Mouse (Mus musculus) intestine, postnatal 0 days (tissue): ENCODE data around the gene Myh9. TPM values are rescaled to one million over a fixed set of nuclear protein-coding genes. Genes with fewer than 3 reads are reported as not detected.

Experiments used
- ATAC-seq: fragments of 200-750 bp; cut with Nextera tagmentation; 2 replicates; pipeline ENCODE4 v1.8.0; 2017; ENCODE audit warnings: mild to moderate bottlenecking, moderate TSS enrichment, moderate library complexity
- H3K27ac ChIP-seq: fragments of 300-500 bp; sonication (generic); 2 replicates; pipeline ENCODE4 v1.5.1; 2014; ENCODE audit warnings: mild to moderate bottlenecking, low read depth, low read length, moderate library complexity
- H3K27me3 ChIP-seq: fragments of 300-500 bp; sonication (generic); replicated peaks from 2 replicates; pipeline ENCODE4 v1.6.1; 2014; ENCODE audit warnings: low read length, mixed read lengths; ENCODE audit not compliant: control insufficient read depth, insufficient read depth
- H3K36me3 ChIP-seq: fragments of 300-500 bp; sonication (generic); 2 replicates; pipeline ENCODE4 v1.6.1; 2014; ENCODE audit warnings: mild to moderate bottlenecking, moderate library complexity; ENCODE audit not compliant: control insufficient read depth, insufficient read depth
- H3K4me1 ChIP-seq: fragments of 300-500 bp; sonication (generic); replicated peaks from 2 replicates; pipeline ENCODE4 v1.6.1; 2014; ENCODE audit warnings: antibody characterized with exemption, low read length, mixed read lengths; ENCODE audit not compliant: control insufficient read depth, insufficient read depth
- H3K4me2 ChIP-seq: fragments of 300-500 bp; sonication (generic); replicated peaks from 2 replicates; pipeline ENCODE4 v1.6.1; 2014; ENCODE audit warnings: low read depth, mild to moderate bottlenecking, moderate library complexity
- H3K4me3 ChIP-seq: fragments of 300-500 bp; sonication (generic); 2 replicates; pipeline ENCODE4 v1.5.1; 2014; ENCODE audit warnings: low read depth, low read length
- H3K9ac ChIP-seq: fragments of 300-500 bp; sonication (generic); 2 replicates; pipeline ENCODE4 v1.6.1; 2014; ENCODE audit warnings: mild to moderate bottlenecking, low read depth, low read length
- H3K9me3 ChIP-seq: fragments of 300-500 bp; sonication (generic); 2 replicates; pipeline ENCODE4 v1.6.1; 2016; ENCODE audit warnings: mixed run types; ENCODE audit not compliant: control insufficient read depth
- CTCF ChIP-seq: sonication (generic); IDR thresholded peaks from 2 replicates; pipeline ENCODE4 v1.5.1; 2016; ENCODE audit warnings: low read depth, mild to moderate bottlenecking, control low read depth, antibody characterized with exemption, moderate library complexity
- WGBS: fragments of 180-500 bp; shearing (Covaris S2); extraction: QIAGEN DNeasy Blood & Tissue Kit; methylation state at CpG from one replicate; pipeline ENCODE4 v1.1.7; 2014; 5-methylcytosine and 5-hydroxymethylcytosine counted together
- polyA plus RNA-seq: library from polyadenylated mRNA; unstranded; fragments of >200 nt; fragmentation: Nextera tagmentation; extraction: Ambion mirVana; gene quantifications from 2 replicates; pipeline ENCODE4 v1.2.1, GENCODE M21; 2015

Myh9 gene
- polyA plus RNA-seq, 1 experiment from 2014 or later: 25.7 TPM

DNA sequence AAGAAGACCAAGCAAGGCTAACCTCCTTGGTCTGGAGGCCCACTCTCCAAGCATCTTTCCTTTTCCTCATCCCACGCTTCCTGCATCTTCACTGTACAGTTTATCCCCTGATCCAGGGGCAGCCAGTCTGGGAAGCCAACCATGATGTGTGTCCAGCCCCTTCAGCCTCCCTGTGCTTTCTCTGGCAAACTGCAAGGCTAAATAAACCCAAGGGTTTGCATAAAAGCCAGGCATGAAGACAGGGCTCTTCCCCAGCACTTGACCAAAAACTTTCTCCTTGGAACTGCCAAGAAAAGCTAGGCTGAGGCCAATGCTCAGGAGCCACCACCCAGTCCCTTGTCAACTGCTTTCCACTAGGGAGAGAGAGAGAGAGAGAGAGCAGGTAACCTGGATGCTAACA is 32.5 kb downstream of the Myh9 start:
- TF ChIP-seq CTCF: no peak
- H3K9ac ChIP-seq: no peak overlapping the region
- peaks cover 77% of the 10 kb centered on the region for H3K36me3 ChIP-seq
- no peak overlapping the region for H3K4me2 ChIP-seq
- H3K27ac ChIP-seq: no peak overlapping the region
- no peak for ATAC-seq
- H3K4me1 ChIP-seq: peaks cover 11% of the 10 kb centered on the region; the same call in 1 of the 2 replicates
- WGBS: 86% methylated on average over 1 of the region's 1 CpGs
- no peaks in the 10 kb centered on the region for H3K27me3 ChIP-seq
- no peaks in the 10 kb centered on the region for H3K9me3 ChIP-seq
- H3K4me3 ChIP-seq: no peak overlapping the region

DNA sequence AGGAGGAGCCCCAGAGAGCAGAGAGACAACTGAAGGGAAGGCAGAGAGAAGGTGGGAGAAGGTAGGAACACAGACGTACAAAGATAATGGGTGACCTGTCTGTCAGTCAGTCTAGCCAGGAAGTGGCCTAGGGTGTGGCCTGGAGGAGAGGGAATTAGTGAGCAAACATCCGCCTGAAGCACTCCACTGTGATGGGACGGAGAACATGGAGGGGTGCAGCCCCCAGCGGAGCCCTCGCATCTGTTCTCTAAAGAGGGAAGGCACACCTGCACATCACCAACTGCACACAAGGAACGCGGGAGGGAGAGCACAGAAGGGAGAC is 34.8 kb downstream of the Myh9 start:
- Histone ChIP-seq H3K4me3 (no peak overlapping the region), H3K27me3 (no peaks in the 10 kb centered on the region), H3K36me3 (peaks cover 90% of the 10 kb centered on the region), H3K4me1 (no peaks in the 10 kb centered on the region), H3K4me2 (no peak overlapping the region), H3K9me3 (no peaks in the 10 kb centered on the region), H3K9ac (no peak overlapping the region), H3K27ac (no peak overlapping the region; the same call in 1 of the 2 replicates)
- TF ChIP-seq CTCF: no peak
- ATAC-seq: no peak; the same call in 1 of the 2 replicates
- WGBS: 57% methylated on average over 7 of the region's 7 CpGs

DNA sequence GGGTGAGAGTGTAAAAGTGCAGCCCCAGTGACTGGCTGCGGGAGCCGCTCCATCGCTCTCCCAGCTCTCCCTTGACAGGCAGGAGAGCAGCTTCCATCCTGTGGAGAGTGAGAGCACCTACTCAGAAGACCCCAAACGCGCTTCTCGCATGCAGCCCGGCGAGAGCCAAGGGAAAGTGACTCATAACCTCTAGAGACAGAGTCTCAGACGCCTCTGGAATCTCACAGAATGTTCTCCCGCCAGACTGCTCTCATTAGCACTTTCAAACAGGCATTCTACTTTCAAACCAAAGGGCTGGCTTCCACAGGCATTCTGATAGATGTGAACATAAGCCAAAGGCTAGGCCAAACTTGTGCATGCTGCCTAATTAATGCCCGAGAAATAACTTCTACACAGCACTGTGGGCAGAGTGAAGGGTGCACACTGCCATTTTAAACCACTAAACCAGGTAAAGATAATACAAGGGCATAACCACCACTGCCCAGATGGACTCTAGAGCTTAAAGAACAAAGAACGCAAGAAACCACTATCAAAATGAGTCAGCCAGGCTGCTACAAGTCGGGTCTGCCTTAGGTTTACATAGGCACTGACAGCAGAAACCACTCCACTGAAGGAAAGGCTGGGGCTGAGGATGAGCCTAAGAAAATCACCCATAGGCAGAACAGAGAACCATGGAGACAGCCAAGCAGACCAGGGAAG is 35.3 kb downstream of the Myh9 start:
- Histone ChIP-seq H3K36me3 (peaks cover 89% of the 10 kb centered on the region), H3K9ac (no peak overlapping the region), H3K4me2 (no peak overlapping the region), H3K27ac (0 out of 2 replicates have a peak overlapping the region, but pooled peaks have one; percentile 0), H3K9me3 (no peaks in the 10 kb centered on the region), H3K4me3 (no peak overlapping the region), H3K27me3 (no peaks in the 10 kb centered on the region), H3K4me1 (no peaks in the 10 kb centered on the region)
- 71% methylated on average over 13 of the region's 13 CpGs for WGBS
- no peak for ATAC-seq
- no peak for TF ChIP-seq CTCF

DNA sequence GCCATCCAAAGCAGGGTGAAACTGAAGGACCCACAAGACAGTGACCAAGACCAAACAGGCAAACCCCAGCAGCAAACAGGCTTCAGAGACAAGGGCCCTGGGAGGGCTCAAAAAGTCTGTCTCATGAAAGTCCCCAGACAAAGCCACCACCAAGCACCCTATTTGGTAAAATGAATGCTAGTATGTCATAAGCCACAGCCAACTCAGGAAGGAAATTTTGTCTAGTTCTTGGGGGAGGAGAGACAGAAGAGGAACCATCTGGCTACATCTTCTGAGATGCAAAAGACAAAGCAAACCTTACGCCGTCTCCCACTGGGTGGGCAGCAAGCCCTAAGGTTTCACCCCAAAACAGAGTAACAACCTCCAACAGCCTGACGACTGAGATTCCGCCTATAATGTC is 36.3 kb downstream of the Myh9 start:
- Histone ChIP-seq H3K27me3 (no peaks in the 10 kb centered on the region), H3K4me2 (no peak overlapping the region), H3K4me3 (no peak overlapping the region), H3K9me3 (no peaks in the 10 kb centered on the region), H3K27ac (no peak overlapping the region), H3K4me1 (0 out of 2 replicates have a peak, but pooled peaks cover 6% of the 10 kb centered on the region), H3K9ac (no peak overlapping the region), H3K36me3 (peaks cover 90% of the 10 kb centered on the region)
- WGBS: 85% methylated on average over 4 of the region's 4 CpGs
- no peak for TF ChIP-seq CTCF
- no peak for ATAC-seq

DNA sequence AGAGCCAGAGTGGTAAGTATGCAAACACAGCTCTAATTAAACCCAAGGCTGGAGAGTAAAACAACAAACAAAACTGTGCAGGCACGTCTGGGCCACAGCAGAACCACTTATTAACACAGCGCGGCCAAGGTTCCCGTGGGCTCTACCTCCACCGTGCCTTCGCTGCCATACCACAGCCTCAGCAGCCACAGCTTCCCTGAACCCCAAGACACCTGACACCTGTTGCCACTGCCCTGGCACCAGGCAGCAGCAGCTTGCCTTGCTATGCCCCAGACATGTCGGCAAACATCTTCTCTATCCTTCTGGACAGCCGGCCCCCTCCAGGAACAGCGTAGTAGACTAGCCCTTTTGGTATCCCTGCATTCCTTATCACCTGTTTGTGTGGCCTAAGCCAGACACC is 37.0 kb downstream of the Myh9 start:
- no peak for ATAC-seq
- WGBS: 74% methylated on average over 9 of the region's 9 CpGs
- no peak for TF ChIP-seq CTCF
- H3K27ac ChIP-seq: no peak overlapping the region
- no peak overlapping the region for H3K9ac ChIP-seq
- H3K4me2 ChIP-seq: no peak overlapping the region
- peaks cover 84% of the 10 kb centered on the region for H3K36me3 ChIP-seq
- peaks cover 13% of the 10 kb centered on the region; the same call in 1 of the 2 replicates for H3K4me1 ChIP-seq
- H3K27me3 ChIP-seq: no peaks in the 10 kb centered on the region
- no peaks in the 10 kb centered on the region for H3K9me3 ChIP-seq
- no peak overlapping the region for H3K4me3 ChIP-seq

DNA sequence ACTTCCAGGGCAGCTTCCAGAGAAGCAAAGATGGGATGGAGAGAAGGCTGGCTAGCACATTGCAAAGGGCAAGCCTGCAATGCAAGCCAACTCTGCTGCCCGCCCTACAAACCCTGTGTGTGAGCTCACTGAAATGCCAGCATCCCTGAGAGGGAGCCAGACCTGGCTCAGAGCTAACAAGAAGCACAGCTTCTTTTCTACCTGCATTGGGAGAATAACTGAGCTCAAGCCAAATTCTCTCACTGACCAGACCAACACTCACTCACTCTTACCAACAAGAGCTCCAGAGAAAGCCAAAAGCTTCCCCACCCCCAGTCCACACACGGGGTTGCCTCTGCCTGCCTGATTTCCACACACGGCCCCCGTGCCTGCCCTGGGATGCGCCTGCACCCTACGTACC is 37.5 kb downstream of the Myh9 start:
- no peak for ATAC-seq
- Histone ChIP-seq H3K4me2 (no peak overlapping the region), H3K36me3 (peaks cover 89% of the 10 kb centered on the region), H3K4me3 (no peak overlapping the region), H3K27me3 (no peaks in the 10 kb centered on the region), H3K4me1 (peaks cover 17% of the 10 kb centered on the region), H3K9me3 (no peaks in the 10 kb centered on the region), H3K9ac (no peak overlapping the region), H3K27ac (no peak overlapping the region)
- 80% methylated on average over 6 of the region's 6 CpGs for WGBS
- no peak for TF ChIP-seq CTCF

DNA sequence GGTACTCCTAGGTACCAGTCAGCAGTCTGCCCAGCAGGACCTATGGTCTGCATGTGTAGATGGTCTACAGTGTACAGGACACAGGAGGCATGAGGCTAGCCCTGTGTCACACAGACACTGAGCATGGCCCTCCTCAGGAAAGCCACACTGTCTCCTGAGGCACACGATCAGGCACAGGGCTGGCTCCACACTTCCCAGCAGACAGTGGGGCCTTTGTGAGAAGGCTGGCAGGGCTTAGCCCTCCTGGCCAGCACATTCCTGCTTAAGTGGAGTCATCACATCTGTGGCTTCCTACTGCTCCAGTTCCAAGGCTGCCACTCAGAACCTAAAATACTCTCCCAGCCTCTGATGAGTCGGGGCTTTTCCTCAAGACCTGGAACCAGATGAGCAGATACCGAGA is 38.2 kb downstream of the Myh9 start:
- ATAC-seq: no peak
- Histone ChIP-seq H3K36me3 (peaks cover 87% of the 10 kb centered on the region), H3K27ac (0 out of 2 replicates have a peak overlapping the region, but pooled peaks have one; percentile 35), H3K9me3 (no peaks in the 10 kb centered on the region), H3K4me3 (no peak overlapping the region), H3K4me2 (no peak overlapping the region), H3K9ac (no peak overlapping the region), H3K27me3 (no peaks in the 10 kb centered on the region), H3K4me1 (peaks cover 17% of the 10 kb centered on the region)
- WGBS: 73% methylated on average over 3 of the region's 3 CpGs
- TF ChIP-seq CTCF: no peak
